Mouse (Mus musculus): ENCODE results near the gene Ms4a3.

GRCm38 (mm10) chr19:11661562-11661961 lies 20.9 kb upstream of the Ms4a3 start:
- TF ChIP-seq CTCF (IDR thresholded peaks at IDR 0.05; ENCODE audit: extremely low read depth, insufficient read depth, low read length) (no peak), POLR2A (IDR thresholded peaks at IDR 0.05; ENCODE audit: extremely low read depth, insufficient read depth, low read length) (no peak)
